Mouse (Mus musculus) cerebellum, adult 11-12 months (tissue): ENCODE results near the gene Abhd14a.

ENCODE experiments used
- DNase-seq: peaks from one replicate; pipeline ENCODE4 v3.0.0; 2022

Gene Abhd14a

GRCm38 (mm10) chr9:106406443-106407078 lies 40.9 kb downstream of the Abhd14a start:
- DNase-seq, result no peak

GRCm38 (mm10) chr9:106405275-106405674 lies 42.2 kb downstream of the Abhd14a start:
- DNase-seq, result no peak

GRCm38 (mm10) chr9:106402607-106403375 lies 44.7 kb downstream of the Abhd14a start:
- DNase-seq, result no peak

- no peak for DNase-seq
Observed at GRCm38 (mm10) chr9:106402149-106402548, 45.3 kb downstream of the Abhd14a start.

- no peak for DNase-seq
Observed at GRCm38 (mm10) chr9:106399808-106400207, 47.7 kb downstream of the Abhd14a start.

GRCm38 (mm10) chr9:106398667-106399311 lies 48.7 kb downstream of the Abhd14a start:
- no peak for DNase-seq

GRCm38 (mm10) chr9:106397733-106398132 lies 49.7 kb downstream of the Abhd14a start:
- no peak for DNase-seq

- no peak for DNase-seq
Observed at GRCm38 (mm10) chr9:106394649-106395602, 52.6 kb downstream of the Abhd14a start.

GRCm38 (mm10) chr9:106393548-106393947 lies 53.9 kb downstream of the Abhd14a start:
- DNase-seq, result no peak

- no peak for DNase-seq
Observed at GRCm38 (mm10) chr9:106392828-106393527, 54.5 kb downstream of the Abhd14a start.
